ENCODE assay signal across 15 mouse cellular contexts in genomic region chr4:12775524-12776216, GRCm38 (mm10).
DNase-seq lines count a peak whose midpoint lies in the region; ATAC-seq and TF ChIP-seq lines count a peak whose summit lies in the region.
"Had no signal": no experiment of that assay in that cellular context is flagged by ENCODE, and none has a peak within 500 bp of the region (broad histone marks: within the 10 kb centered on the region; RNA-seq: fewer than 3 reads in every experiment).

No protein-coding gene starts in this region.

- H3K27me3 ChIP-seq in CH12.LX (replicated peaks), result no peaks in the 10 kb centered on the region
- no peaks in the 10 kb centered on the region for H3K27me3 ChIP-seq in forebrain, embryonic 16.5 days (replicated peaks; ENCODE audit: control insufficient read depth, insufficient read depth, low read length)
- H3K27me3 ChIP-seq in midbrain, embryonic 12.5 days, result no peaks in the 10 kb centered on the region
- H3K27me3 ChIP-seq: heart, embryonic 12.5 days had no signal

- no peaks in the 10 kb centered on the region for H3K79me2 ChIP-seq in CH12.LX (replicated peaks; ENCODE audit: control insufficient read depth, extremely low read depth, insufficient read depth, poor library complexity, severe bottlenecking)

- peaks cover 12 to 48% of the 10 kb centered on the region in 2 experiments for H3K4me1 ChIP-seq in CH12.LX (ENCODE audit: control insufficient read depth in 1 of 2, insufficient read depth in 2 of 2)
- H3K4me1 ChIP-seq in forebrain, embryonic 16.5 days (replicated peaks; ENCODE audit: control insufficient read depth, insufficient read depth, low read length), result peaks cover 11% of the 10 kb centered on the region
- peaks cover 10% of the 10 kb centered on the region for H3K4me1 ChIP-seq in midbrain, embryonic 12.5 days

- in situ Hi-C loops in CH12.LX (cut with MboI; ENCODE audit: low pct_ligation_motif_present, low pct_unique_long_range_greater_than_20kb, low sequenced_read_pairs), result no loop called here

- peak; percentile 34; the same call in 1 of the 2 replicates for ATAC-seq in forebrain, embryonic 16.5 days
- peak; percentile 32 for ATAC-seq in midbrain, embryonic 12.5 days (ENCODE audit: low FRiP score, low read depth)

- intact Hi-C loops in heart, postnatal 10 days (cut with DNase I), result loop anchor here (10.0 kb wide), 1 partner anchor 999 kb away; no protein-coding TSS in a partner anchor
- intact Hi-C loops in left cerebral cortex, postnatal 36 days (cut with DNase I), result no loop called here

- H3K36me3 ChIP-seq in CH12.LX (replicated peaks in 1 of 2; ENCODE audit: control insufficient read depth in 1 of 2, insufficient read depth in 1 of 2, low read length in 1 of 2), result no peaks in the 10 kb centered on the region
- no peaks in the 10 kb centered on the region for H3K36me3 ChIP-seq in forebrain, embryonic 16.5 days (ENCODE audit: control insufficient read depth, insufficient read depth)
- no peaks in the 10 kb centered on the region for H3K36me3 ChIP-seq in midbrain, embryonic 12.5 days
- H3K36me3 ChIP-seq: heart, embryonic 12.5 days had no signal

- WGBS in forebrain, embryonic 16.5 days, result 47% methylated on average over 3 of the region's 3 CpGs
- 63% methylated on average over 3 of the region's 3 CpGs for WGBS in midbrain, embryonic 12.5 days

- no peak overlapping the region for H3K27ac ChIP-seq in CH12.LX (ENCODE audit: insufficient read depth, low read depth)
- H3K27ac ChIP-seq in forebrain, embryonic 16.5 days (ENCODE audit: low read length), result no peak overlapping the region; the same call in 1 of the 2 replicates
- H3K27ac ChIP-seq in midbrain, embryonic 12.5 days (replicated peaks), result peak overlapping the region; percentile 66
- H3K27ac ChIP-seq: macrophage had no signal

- no peak overlapping the region for H3K9ac ChIP-seq in CH12.LX (ENCODE audit: insufficient read depth, low read depth)
- no peak overlapping the region for H3K9ac ChIP-seq in forebrain, embryonic 16.5 days (replicated peaks; ENCODE audit: low read depth, low read length)
- H3K9ac ChIP-seq in midbrain, embryonic 12.5 days (replicated peaks), result no peak overlapping the region
- H3K9ac ChIP-seq: heart, embryonic 12.5 days had no signal

- peak; percentile 6 to 8 for DNase-seq in heart, postnatal 10 days
- DNase-seq in heart, adult 9 months (ENCODE audit: low spot score in 2 of 2), result no peak
- peak; percentile 53 for DNase-seq in CH12.LX (ENCODE audit: extremely low read depth)
- DNase-seq in kidney, adult 9 months, result no peak
- no peak for DNase-seq in cerebellum, adult 9-10 months
- DNase-seq in left cerebral cortex, postnatal 36 days (ENCODE audit: low spot score in 2 of 2), result no peak
- DNase-seq: adrenal gland, postnatal 10 days; B cell, adult 2 months; cerebellum, postnatal 14 days; kidney, adult 8-10 months; left cerebral cortex, postnatal 4 days had no signal

- dilution Hi-C loops in CH12.LX (cut with MboI; ENCODE audit: extremely low pct_ligation_motif_present, extremely low pct_unique_long_range_greater_than_20kb, low sequenced_read_pairs), result no loop called here

- H3K4me3 ChIP-seq in CH12.LX (replicated peaks in 1 of 3; ENCODE audit: low read depth in 2 of 3, low read length in 2 of 3, poor library complexity in 1 of 3), result no peak overlapping the region
- no peak overlapping the region for H3K4me3 ChIP-seq in forebrain, embryonic 16.5 days (replicated peaks; ENCODE audit: low read length)
- H3K4me3 ChIP-seq in midbrain, embryonic 12.5 days, result no peak overlapping the region
- H3K4me3 ChIP-seq: heart, embryonic 12.5 days had no signal

- TF ChIP-seq RAD21 in CH12.LX (IDR thresholded peaks at IDR 0.05; ENCODE audit: low read depth, low read length), result peak; percentile 90

- no peak overlapping the region for H3K4me2 ChIP-seq in CH12.LX (ENCODE audit: insufficient read depth, low read depth, poor library complexity, severe bottlenecking)
- H3K4me2 ChIP-seq in forebrain, embryonic 16.5 days (ENCODE audit: low read length), result no peak overlapping the region
- no peak overlapping the region for H3K4me2 ChIP-seq in midbrain, embryonic 12.5 days (replicated peaks)
- H3K4me2 ChIP-seq: heart, embryonic 12.5 days had no signal

- TF ChIP-seq EP300 in CH12.LX (IDR thresholded peaks at IDR 0.05; ENCODE audit: low read length), result no peak

- peak; percentile 22 to 74; a peak in 2 of 4 replicates for TF ChIP-seq CTCF in CH12.LX (conservative IDR thresholded peaks at IDR 0.05 in 1 of 2, IDR thresholded peaks at IDR 0.05 in 1 of 2; ENCODE audit: low read depth in 2 of 2, low read length in 2 of 2)

- no peaks in the 10 kb centered on the region for H3K9me3 ChIP-seq in CH12.LX (replicated peaks; ENCODE audit: low read length)
- no peaks in the 10 kb centered on the region for H3K9me3 ChIP-seq in forebrain, embryonic 16.5 days (ENCODE audit: control insufficient read depth, low read length)
- H3K9me3 ChIP-seq in midbrain, embryonic 12.5 days, result no peaks in the 10 kb centered on the region
- H3K9me3 ChIP-seq: heart, embryonic 12.5 days had no signal

- TF ChIP-seq POLR2A in CH12.LX (IDR thresholded peaks at IDR 0.05; ENCODE audit: low read depth, low read length), result no peak

TF ChIP-seq in CH12.LX, 34 proteins besides CTCF, POLR2A, EP300 and RAD21:
- TF ChIP-seq JUND (conservative IDR thresholded peaks at IDR 0.05; ENCODE audit: low read depth, low read length) (no peak), ZC3H11A (IDR thresholded peaks at IDR 0.05; ENCODE audit: low read depth, low read length) (peak; percentile 57), MEF2A (IDR thresholded peaks at IDR 0.05; ENCODE audit: borderline replicate concordance, low read depth, low read length) (peak; percentile 37; the same call in 1 of the 2 replicates), SMC3 (IDR thresholded peaks at IDR 0.05; ENCODE audit: low read depth, low read length) (peak; percentile 79), TCF12 (IDR thresholded peaks at IDR 0.05; ENCODE audit: low read depth, low read length) (peak; percentile 50; the same call in 1 of the 2 replicates)

Comparison
In these comparisons a context has a peak if more than half of its experiments do, and no peak if none do; other contexts are left out.
1. DNase-seq: peak in heart, postnatal 10 days (2 of 2) and CH12.LX (single experiment); none in heart, adult 9 months (0 of 2), kidney, adult 9 months (single experiment), cerebellum, adult 9-10 months (single experiment) and left cerebral cortex, postnatal 36 days (0 of 2).